Mouse (Mus musculus) embryo, embryonic 11.5 days (tissue): Measurements from ENCODE around the gene Ripor2.
"Not testable (repeated sequence)": the region's sequence is repeated elsewhere in the genome, so short reads cannot be mapped to it uniquely, and the experiment has no call there.

Experiments
- DNase-seq: peaks from one replicate; pipeline ENCODE4 v3.0.0-alpha.2; 2012; ENCODE audit warnings: low read depth, low spot score

Ripor2 gene

GRCm38 (mm10) chr13:24761403-24762227 lies 179.6 kb downstream of the Ripor2 start, which contains the start of gene Gmnn:
TSS of gene Gmnn (minus strand) at chr13:24761923.
- peak; percentile 82 for DNase-seq

- no peak for DNase-seq
Measured at GRCm38 (mm10) chr13:24762254-24762653, 180.3 kb downstream of the Ripor2 start.

- DNase-seq, result not testable (repeated sequence)
Measured at GRCm38 (mm10) chr13:24767809-24768208, 185.8 kb downstream of the Ripor2 start.

GRCm38 (mm10) chr13:24771482-24771881 lies 189.5 kb downstream of the Ripor2 start:
- not testable (repeated sequence) for DNase-seq

GRCm38 (mm10) chr13:24776146-24776844 lies 194.3 kb downstream of the Ripor2 start:
- peak; percentile 46 for DNase-seq

- DNase-seq, result no peak
Measured at GRCm38 (mm10) chr13:24778026-24778425, 196.0 kb downstream of the Ripor2 start.

GRCm38 (mm10) chr13:24778706-24779380 lies 196.9 kb downstream of the Ripor2 start:
- DNase-seq, result no peak

GRCm38 (mm10) chr13:24781916-24782315 lies 199.9 kb downstream of the Ripor2 start:
- DNase-seq, result no peak
